Mouse (Mus musculus): Measurements from ENCODE around the gene AW549877.

AW549877 gene

DNA sequence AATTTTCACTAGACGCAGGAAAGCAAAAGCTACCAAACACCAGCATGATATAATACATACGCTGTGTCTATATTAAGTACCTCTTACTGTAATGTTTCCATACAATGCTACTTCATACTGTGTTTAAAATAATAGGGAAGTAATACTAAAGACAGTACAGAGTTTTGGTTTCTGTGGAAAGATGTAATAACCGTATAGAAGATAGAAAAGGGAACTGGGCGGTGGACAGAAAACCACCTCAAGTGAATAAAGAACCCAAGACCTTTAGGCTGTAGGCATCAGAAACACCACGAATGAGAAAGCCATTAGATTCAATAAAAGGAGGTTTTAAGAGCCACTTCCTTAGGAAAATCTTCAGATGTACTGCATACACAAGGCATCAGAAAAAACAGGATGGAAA, 12.8 kb downstream of the AW549877 start:
- no peak for DNase-seq

- DNase-seq = peak in 1 of 2 experiments; percentile 10
These were observed 15.7 kb downstream of the AW549877 start for GRCm38 (mm10) chr15:3979871-3980270.

DNA sequence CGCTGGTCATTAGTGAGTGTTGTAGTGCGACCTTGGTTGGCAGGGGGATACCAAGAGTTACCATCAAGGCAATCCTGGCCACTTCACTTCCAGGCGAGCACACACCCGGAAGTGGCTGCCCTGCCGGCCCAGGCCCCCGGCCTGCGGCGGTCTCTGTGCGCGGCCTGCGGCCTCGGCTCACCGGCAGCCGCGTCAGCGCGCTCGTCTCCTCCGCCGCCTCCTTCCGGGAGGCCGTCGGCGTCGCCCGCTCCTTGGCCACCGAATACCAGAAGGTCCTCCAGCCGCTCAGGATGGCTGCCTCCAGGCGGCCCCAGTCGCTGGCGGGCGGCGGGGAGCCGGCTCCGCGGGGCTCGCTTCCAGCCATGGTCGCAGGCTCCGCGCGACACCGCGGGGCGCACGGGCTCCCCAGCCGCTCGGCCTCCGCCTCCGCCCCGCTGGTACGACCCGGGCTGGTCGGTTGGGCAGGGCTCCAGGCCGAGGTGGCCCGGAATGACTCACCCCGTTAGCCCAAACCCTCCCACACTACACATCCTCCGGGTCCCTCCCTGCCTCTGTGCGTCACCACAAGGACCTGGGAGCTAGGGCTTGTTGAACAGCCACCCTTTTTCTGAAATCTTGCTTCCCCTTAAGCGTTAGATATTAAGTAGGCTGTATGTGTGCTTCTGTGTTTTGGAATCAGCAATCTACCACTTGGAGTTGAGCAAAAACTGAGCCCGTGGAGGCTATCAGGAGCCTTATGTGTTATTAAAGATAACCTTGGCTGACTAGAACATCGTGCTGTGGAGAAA, 16.3 kb downstream of the AW549877 start, which contains the start of gene Fbxo4:
Gene Fbxo4 (minus strand): TSS at position 513 of the 788 bp plus-strand sequence.
- peak; percentile 87 to 92 for DNase-seq

GRCm38 (mm10) chr15:3978279-3978678, 17.3 kb downstream of the AW549877 start:
- DNase-seq = no peak

DNA sequence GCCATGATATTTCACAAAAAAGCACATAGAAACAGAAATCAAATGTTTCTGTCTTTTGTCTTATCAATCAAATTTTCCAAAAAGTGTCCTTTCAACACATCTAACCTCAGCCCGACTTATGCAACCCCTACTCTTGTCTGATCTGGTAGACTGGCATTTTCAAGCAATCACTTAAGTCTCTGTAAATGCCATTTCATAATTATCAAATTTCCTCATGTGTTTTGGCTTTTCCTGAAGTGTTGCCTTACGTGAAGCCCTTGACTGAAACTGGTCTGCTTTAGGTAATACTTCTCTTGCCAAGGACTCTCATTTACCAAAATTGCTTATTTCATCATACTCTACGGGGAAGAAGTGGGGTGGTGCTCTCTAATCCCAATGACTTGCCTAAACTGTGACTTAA, 22.2 kb downstream of the AW549877 start:
- DNase-seq = no peak

GRCm38 (mm10) chr15:3970193-3970592, 25.4 kb downstream of the AW549877 start:
- DNase-seq = no peak

GRCm38 (mm10) chr15:3969743-3970142, 25.8 kb downstream of the AW549877 start:
- DNase-seq = no peak

DNA sequence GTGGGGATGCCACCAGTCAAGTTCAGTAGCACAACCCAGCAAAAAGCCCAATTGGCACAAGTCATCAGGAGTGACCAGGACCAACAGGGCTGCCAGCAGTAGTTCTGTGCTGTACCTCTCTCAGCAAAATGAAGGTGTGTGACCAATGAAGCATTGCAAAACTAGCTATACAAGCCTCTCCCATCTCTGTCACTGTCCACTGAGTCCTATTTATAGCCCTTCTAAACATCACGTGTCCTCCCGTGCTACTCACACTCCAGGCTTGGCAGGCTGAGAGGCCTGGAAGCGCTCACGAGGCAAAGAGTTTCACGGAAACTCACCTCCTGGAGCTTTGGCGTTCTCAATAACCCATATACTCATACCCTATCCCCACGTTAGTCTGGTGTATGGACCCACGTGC, 33.3 kb downstream of the AW549877 start:
- peak; percentile 62 to 63 for DNase-seq

DNA sequence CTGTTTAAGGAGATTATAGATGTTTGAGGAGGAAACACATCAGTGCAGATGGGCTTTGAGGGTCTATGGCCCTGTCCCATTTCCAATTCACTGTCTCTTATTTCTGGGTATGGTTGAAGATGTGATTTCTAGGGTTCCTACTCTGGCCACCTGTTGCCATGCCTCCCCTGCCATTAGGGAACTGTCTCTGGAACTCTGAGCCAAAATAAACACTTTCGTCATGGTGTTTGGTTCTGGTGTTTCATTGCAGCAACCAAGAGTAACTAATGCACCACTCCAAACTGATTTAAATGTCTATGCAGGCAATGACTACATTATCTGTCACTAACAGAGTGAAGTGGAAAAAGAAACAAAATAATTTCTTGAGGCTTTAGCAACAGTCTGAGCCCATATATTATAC, 35.5 kb downstream of the AW549877 start:
- peak in 1 of 2 experiments; percentile 33 for DNase-seq

DNA sequence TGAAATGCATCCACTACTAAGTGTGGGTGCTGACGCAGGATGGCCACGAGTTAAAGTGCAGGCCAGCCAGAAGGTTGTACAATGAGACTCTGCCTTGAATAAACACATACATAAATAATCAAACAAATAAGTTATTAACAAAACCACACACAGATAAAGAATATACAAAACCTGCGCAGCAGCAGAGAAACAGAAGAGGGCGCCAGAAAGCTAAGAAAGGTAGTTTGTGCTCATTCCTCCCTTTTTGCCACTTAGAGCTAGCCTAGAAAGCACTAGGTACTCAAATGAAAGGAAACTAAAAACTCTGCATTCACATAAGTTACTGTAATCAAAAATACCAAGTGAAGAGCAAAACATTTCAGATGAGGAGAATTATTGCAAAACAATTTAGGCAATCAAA, 37.6 kb downstream of the AW549877 start:
- peak; percentile 56 to 81 for DNase-seq

GRCm38 (mm10) chr15:3954971-3955370, 40.6 kb downstream of the AW549877 start:
- DNase-seq = no peak

DNA sequence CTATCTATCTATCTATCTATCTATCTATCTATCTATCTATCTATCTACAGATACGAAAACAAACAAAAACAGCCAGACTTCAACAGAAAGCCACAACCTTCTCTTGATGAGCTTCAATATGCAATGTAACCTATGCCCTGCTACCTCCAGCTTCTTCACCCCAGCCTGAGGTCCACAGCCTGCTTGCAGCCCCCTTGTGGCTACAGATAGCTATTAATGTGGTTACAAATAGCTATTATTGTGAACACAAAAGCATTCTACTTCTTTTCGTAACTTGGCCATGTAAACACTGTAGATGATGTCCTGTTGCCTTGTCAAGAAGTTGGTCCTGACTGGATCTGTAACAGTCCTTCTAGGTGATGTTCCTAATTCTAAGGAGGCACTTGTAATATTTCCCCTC, 57.4 kb downstream of the AW549877 start:
- DNase-seq = no peak

DNA sequence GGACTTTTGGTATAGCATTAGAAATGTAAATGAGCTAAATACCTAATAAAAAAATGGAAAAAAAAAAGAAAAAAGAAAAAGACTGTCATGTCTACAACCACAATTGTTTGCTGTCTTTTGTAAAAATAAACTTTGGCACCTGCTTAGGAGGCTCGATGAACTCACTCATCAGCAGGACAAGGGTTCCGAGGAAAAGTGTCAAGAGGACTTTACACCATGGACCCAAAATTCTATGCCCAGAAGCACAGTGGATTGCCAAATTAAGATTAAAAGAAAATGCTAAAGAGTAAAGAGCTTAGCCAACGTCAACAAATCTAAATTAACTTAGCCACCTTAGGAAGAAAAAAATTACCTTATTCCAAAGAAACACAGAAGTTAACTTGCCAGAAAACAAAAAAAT, 59.5 kb downstream of the AW549877 start:
- DNase-seq = peak; percentile 15 to 21

- peak; percentile 28 to 43 for DNase-seq
These were observed 62.1 kb downstream of the AW549877 start for GRCm38 (mm10) chr15:3933466-3933865.
